Mouse (Mus musculus): Measurements from ENCODE around the gene Clnk.
A peak's percentile ranks its signal among the peaks of the same experiment; 100 is the strongest.

Clnk gene

DNA sequence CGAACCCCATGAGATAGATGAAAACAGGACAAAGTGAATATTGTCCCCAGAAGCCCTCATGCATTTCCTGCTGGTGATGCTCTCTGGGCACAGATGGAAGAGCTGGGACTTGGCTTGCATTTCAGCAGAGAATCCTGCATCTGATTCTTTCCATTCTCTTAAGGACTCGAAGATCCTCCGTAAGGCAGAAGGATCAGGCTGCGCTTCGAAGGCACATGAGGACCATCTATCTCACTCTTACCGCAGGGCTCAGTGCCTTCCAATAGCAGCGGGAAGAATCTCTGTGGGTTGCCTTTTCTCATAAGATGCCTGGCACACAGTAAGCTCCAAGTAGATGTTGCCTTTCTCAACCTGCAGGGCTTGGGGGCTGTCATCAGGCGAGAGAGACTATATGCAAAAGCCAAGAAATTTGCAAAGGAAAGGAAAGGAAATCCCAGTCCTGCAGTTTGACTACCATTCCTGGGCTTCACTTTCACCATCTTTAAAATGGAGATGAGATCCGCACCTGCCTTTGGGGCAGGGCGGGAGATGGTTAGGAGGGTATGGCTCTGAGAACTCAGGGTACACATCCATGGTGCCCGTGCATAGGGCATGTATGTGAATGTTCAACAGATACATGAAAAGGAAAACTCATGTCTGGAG lies 167.6 kb downstream of the Clnk start:
- DNase-seq (ENCODE audit: low spot score) = no peak

DNA sequence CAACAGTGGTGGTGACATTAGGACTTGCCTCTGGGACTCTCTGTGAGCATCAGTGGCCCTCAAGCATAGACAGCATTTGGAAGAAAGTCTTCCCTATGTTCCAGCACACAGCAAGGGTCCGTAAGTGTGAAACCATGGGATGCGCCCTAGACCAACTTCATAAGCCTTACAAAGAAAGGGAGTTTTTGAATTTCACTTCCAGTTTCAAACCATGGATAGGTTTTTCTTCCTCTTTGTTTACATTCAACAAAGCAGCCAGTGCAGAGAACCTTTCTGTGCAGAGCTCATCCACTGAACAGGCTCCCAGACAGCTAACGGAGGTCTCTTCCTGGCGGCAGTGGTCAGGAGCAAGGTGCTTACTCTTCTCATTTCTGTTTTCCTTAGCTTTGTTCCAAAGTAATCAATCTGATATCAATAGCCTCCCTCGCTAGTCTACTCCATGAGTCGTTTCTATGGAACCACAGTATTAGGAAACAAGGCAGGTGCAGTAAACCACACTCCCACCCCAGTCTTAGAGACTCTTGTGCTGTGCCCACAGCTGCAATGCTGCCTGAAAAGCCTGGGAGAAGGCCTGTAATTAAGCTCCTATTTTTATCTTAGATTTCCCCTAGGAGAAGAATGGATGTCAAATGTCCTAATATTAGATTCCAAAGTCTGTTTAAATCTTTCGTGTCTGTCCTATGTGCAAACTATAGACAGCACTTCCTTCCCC lies 169.1 kb downstream of the Clnk start:
- DNase-seq (ENCODE audit: low spot score) = no peak

DNA sequence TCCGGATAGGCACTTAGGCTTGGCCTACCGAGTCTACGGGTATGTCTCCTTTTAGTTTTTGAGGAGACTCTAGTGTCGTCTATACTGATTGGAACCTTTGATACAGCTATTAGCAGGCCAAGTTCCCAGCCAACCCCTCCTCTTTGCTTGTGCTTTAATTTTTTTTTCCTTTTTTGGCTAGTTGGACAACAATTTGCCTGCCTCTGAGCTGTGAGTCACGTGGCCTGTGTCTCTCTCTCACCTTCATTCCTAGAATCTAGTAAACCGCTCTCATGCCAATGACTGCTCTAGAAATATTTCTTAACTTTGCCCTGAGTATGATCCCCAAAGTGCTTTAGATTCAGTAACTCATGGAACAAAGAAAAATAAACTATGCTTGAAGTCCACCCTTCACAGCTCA lies 173.7 kb downstream of the Clnk start:
- no peak for DNase-seq (ENCODE audit: low spot score)

DNA sequence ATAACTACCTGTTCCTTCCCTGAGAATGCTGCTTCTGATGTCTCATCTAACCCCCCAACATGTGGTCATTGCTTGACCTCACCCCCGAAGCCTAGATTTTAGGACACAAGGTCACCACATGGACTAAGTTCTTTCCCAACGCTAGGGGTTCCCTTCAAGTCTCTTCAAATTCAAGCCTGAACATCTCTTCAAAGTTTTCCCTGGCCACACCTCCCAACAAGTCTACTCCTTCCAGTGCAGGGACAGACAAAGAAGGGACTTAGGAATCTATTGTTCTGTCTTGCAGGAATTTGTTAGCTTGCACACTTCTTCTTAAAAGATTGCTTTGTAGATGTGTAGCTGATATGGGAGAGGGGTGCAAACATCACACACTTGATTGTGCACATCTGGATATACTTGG lies 174.5 kb downstream of the Clnk start:
- no peak for DNase-seq (ENCODE audit: low spot score)

DNA sequence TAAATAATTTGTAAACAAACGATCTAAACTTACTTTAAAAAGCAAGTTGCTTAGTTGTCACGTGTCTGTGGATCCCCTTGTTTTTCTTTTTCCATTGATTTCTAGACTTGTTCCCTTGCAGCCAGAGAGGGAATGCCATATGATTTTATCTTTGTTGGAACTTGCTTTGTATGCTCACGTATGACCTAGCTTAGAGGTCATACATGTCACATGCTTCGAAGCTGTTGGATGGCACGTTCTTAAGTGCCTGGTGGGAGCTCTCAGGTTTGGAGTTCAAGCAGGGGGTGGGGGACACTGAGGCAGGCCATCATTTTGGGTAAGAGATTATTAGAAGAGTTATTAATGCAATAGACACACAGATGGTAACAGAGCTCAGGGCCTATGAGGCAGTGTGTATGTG lies 178.1 kb downstream of the Clnk start:
- DNase-seq (ENCODE audit: low spot score) = no peak

DNA sequence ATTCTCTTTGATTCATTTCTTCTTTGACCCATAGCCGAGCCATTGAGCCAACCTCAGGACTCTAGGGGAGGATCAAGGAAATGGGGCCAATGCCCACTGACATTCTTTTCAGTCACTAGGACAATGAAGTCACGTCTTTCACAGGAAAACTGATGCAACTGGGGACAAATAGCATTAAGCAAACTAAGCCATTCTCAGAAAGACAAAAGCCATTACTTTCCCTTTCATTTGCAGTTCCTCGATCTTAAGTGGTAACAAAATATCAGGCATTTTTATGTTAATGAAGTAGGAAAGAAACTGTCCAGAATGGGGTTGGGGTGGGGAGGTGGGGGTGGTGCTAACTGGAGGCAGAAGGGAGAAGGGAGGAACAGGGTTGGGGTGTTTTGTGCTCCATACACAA lies 178.6 kb downstream of the Clnk start:
- no peak for DNase-seq (ENCODE audit: low spot score)

DNA sequence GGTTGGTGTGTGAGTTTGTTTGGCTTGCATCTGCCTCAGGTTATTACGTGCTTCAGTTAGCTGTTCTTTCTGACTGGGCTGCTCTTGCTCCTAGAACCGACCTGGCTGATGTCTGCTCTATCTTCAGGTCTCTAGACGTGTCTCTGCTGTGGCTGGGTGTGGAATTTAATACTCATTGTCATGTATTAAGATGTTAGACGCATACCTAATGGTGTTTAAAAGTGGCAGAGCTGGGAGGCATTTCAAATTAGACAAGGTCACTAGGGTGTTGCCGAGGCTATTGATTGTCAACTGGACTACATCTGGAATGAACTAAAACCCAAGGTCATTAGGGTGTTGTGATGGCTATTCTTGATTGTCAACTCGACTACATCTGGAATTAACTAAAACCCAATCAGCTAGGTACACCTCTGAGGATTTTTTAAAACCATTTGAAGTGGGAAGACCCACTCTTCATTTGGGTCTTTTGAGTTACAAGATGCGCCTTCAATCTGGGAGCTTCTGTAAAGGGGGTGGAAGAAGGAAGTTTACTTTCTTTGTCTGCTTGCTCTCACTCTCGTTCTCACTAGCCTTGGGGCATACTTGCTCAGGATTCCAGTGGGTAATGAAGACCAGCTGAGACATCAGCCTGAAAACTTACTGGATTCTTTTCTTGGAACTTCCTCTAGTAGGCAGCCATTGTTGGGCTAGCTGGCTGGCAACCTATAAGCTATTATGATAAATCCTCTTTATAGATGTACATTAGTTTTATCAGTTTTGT lies 179.8 kb downstream of the Clnk start:
- no peak for DNase-seq (ENCODE audit: low spot score)

DNA sequence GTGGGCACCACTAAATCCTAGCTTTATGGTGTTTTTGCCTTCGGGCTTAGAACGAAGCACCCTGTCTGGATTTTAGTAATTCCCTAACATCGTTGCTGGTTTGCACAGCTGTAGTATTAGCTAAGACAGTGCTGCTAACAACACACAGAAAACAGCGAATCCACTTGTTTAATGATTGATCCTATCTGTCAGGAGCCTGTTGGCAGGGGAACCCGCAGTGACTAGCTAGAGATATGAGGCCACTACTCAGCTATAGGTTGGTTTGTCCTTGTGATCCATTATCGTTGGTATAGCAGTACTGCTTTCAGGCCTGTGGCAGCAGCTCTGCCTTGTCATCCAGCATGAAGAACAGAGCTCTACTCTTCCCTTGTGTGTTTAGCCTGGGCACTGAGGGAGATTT lies 183.8 kb downstream of the Clnk start:
- DNase-seq (ENCODE audit: low spot score) = no peak

DNA sequence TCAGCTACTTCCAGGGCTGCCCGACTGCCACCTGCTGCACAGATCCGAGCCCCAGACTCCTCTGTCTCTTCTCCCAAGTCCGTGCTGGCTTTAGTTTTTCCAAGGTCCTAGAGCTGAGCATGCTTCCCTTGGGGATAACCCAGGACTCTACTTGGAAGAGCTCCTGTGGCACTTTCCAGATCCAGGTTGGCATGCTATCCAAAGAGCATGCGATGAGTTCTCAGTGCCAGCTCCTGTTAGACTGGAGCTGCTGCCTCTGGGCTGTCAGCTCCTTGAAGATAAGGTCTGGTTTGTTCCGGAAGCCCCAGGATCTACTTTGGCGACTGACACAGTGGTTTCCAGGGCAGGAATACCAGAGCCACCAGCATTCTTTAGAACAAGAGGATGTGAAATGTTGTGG lies 187.4 kb downstream of the Clnk start:
- DNase-seq (ENCODE audit: low spot score) = no peak

DNA sequence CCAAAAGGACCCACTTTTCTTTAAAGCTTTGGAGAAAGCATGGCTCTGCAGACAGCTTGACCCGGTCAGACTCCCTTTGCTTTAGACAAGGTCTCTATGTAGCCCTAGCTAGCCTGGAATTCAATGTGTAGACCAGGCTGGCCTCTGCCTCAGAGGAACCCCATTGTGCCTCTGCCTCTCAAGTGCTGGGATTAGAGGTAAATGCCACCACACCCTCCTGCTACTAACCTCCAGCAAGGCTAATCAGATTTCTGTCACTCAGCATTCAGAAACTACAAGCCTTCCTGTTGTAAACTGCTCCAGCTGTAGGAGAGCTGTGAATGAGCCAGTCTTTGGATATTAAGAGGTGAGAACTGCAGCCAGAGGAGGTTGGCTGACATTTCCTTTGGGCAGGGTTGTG lies 188.9 kb downstream of the Clnk start:
- no peak for DNase-seq (ENCODE audit: low spot score)

DNA sequence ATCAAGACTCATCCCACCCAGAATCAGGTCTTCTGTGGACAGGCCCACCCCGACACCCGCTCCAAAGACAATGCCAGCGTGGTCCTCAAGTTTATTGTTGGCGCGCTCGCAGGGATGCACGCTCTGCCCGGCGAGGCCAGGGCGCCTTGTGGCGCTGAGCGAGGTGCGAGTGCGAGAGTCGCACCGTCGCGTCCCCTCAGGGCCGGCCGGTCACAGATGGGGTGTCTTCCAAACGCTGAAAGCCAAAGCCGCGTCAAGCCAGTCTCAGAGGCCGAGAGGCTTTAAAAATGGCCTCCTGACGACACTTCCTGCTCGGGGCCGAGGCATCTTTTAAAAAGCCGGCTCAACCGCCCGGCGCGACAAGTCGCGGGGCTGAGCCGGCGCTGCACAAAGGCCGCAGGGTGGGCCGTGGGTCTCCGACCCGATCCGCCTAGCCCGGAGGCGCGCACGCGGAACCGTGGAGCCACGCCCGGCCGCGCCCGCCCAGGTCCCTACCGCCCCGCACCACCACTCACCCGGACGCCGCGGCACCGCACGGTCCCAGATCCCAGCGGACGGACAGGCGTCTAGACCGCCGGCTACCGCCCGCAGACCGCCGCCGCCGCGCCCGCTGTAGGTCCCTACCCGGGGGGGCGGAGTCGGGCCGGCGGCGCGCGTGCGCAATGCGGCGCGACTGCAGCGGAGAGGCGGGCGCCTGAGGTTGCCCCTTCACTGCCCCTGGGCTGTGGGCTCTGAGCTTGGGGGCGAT lies 192.3 kb downstream of the Clnk start, which contains the start of gene Zfp518b:
Gene Zfp518b (minus strand): TSS at position 663 of the 748 bp plus-strand sequence.
- peak; percentile 74 for DNase-seq (ENCODE audit: low spot score)

DNA sequence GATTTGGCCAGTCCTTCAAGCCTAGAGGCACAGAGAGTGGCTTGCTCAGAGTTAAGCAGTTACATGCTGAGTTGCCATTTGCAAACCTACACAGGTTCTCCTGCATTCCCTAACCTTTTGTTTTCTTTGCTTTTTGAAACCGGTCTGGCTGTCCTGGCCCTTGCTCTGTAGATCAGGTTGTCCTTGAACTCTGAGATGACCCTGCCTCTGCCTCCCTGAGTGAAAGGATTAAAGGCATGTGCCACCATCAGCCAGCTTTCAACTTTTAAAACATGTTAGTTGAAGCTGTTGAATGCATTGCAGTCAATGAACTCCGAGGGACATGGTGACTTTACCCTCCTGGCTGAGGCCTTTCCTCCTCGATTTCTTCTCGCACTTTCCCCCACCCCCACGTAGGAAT lies 217.8 kb downstream of the Clnk start:
- no peak for DNase-seq (ENCODE audit: low spot score)

All from lung, postnatal 25 days (tissue).